Mouse (Mus musculus) hindbrain, embryonic 11.5 days (tissue): Measurements from ENCODE around the gene Kazald1. TPM values are rescaled to one million over a fixed set of nuclear protein-coding genes. Genes with fewer than 3 reads are reported as not detected.

Experiments
- ATAC-seq: fragments of 200-750 bp; cut with Nextera tagmentation; 2 replicates; pipeline ENCODE4 v1.8.0; 2017; ENCODE audit warnings: mild to moderate bottlenecking, moderate TSS enrichment, moderate library complexity; ENCODE audit not compliant: low FRiP score
- DNase-seq: peaks from one replicate; pipeline ENCODE4 v3.0.0-alpha.2; 2015; ENCODE audit warnings: low spot score
- H3K27ac ChIP-seq: fragments of 300-500 bp; sonication (generic); 2 replicates; pipeline ENCODE4 v1.5.1; 2014; ENCODE audit warnings: mild to moderate bottlenecking, low read depth, low read length
- H3K27me3 ChIP-seq: fragments of 300-500 bp; sonication (generic); 2 replicates; pipeline ENCODE4 v1.6.1; 2014; ENCODE audit warnings: mild to moderate bottlenecking, low read length, moderate library complexity, mixed read lengths; ENCODE audit not compliant: control insufficient read depth, insufficient read depth
- H3K36me3 ChIP-seq: fragments of 300-500 bp; sonication (generic); 2 replicates; pipeline ENCODE4 v1.6.1; 2014; ENCODE audit warnings: mild to moderate bottlenecking, low read length, moderate library complexity, mixed read lengths; ENCODE audit not compliant: control insufficient read depth, insufficient read depth
- H3K4me1 ChIP-seq: fragments of 300-500 bp; sonication (generic); replicated peaks from 2 replicates; pipeline ENCODE4 v1.6.1; 2014; ENCODE audit warnings: low read length, mixed read lengths; ENCODE audit not compliant: control insufficient read depth, insufficient read depth
- H3K4me2 ChIP-seq: fragments of 300-500 bp; sonication (generic); replicated peaks from 2 replicates; pipeline ENCODE4 v1.6.1; 2014; ENCODE audit warnings: mild to moderate bottlenecking, low read depth, low read length
- H3K4me3 ChIP-seq: fragments of 300-500 bp; sonication (generic); 2 replicates; pipeline ENCODE4 v1.5.1; 2014; ENCODE audit warnings: low read depth, low read length
- H3K9ac ChIP-seq: fragments of 300-500 bp; sonication (generic); 2 replicates; pipeline ENCODE4 v1.6.1; 2014; ENCODE audit warnings: low read depth, low read length
- H3K9me3 ChIP-seq: fragments of 300-500 bp; sonication (generic); 2 replicates; pipeline ENCODE4 v1.6.1; 2016; ENCODE audit warnings: low read length; ENCODE audit not compliant: control insufficient read depth
- WGBS: fragments of 180-500 bp; shearing (Covaris S2); extraction: QIAGEN DNeasy Blood & Tissue Kit; methylation state at CpG from one replicate; pipeline ENCODE4 v1.1.7; 2014; 5-methylcytosine and 5-hydroxymethylcytosine counted together
- polyA plus RNA-seq: library from polyadenylated mRNA; unstranded; fragments of >200 nt; fragmentation: Nextera tagmentation; extraction: Ambion mirVana; gene quantifications from 2 replicates; pipeline ENCODE4 v1.2.1, GENCODE M21; 2014

Gene Kazald1
- polyA plus RNA-seq, 1 experiment from 2014 or later = 2.9 TPM

DNA sequence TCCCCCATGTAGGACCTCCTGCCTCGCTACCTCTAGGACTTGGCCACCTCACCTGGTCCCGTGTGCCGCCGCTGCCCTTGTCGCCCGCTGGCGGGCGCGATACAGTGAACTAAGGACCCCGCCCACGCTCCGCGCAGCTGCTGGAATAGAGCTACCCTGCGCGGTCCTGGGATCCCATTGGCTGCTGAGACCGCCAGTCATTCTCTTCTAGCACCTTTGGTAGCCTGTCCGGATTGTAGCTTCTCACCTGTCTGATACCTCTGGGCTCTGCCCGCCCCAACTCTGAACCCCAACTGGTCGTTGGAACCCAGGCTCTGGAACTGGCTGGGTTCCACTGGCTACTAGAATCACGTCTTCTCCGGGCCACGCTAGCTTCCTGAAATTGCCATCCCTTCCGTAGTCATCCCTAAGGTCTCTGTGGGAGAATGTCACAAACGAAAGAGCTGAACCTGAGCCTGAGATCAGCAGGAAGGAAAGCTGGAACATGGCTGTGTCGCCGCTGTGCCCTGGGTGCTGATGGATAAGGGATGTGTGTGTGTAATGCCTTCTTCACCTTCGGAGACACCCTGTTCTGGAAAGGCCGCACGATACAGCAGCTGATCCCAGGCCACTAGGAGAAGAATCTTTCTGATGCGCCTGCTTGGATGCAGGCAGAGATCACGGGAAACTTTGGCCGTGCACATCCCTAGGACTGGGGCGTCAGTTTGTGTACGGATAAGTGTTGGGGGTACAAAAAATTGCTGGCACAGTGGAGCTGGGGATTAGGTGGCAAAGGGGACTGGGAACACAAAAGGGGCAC is 28.3 kb upstream of the Kazald1 start:
- Histone ChIP-seq H3K27me3 (peaks cover 15% of the 10 kb centered on the region), H3K4me3 (peak overlapping the region; percentile 46), H3K4me2 (peak overlapping the region; percentile 55), H3K36me3 (no peaks in the 10 kb centered on the region), H3K4me1 (peaks cover 8% of the 10 kb centered on the region; the same call in 1 of the 2 replicates), H3K9me3 (no peaks in the 10 kb centered on the region), H3K27ac (peak overlapping the region; percentile 43; the same call in 1 of the 2 replicates), H3K9ac (peak overlapping the region; percentile 74)
- 2% methylated on average over 34 of the region's 34 CpGs for WGBS
- peak; percentile 65 for ATAC-seq
- peak; percentile 79 for DNase-seq

DNA sequence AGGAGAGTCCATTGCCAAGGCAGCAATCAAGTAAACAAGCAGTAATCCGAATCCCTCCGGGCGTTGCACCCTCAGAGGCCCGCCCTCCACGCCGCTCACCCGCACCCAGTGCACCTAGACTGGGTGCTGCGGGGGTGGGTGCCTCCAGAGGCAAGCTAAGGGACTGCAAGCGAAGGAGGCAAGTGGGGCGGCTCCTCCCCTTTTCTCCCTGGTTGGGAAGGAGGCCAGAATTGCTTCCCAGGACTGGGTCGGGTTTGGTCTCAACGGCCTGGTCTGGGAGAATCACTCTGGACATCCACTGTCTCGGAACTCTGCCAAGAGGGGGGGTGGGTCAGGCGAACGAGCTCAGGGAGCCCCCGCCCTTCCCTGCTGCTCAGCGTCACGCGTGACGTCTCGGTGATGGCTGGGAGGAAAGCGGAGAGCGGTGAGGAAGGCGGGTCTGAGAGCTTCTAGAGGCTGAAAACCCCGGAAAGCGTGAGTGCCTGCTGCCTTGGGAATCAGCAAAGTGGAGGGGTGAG is 27.6 kb upstream of the Kazald1 start, which contains the start of gene Sfxn3:
Gene Sfxn3 (plus strand): TSS at position 87 of the 518 bp plus-strand sequence.
- WGBS = 1% methylated on average over 26 of the region's 26 CpGs
- Histone ChIP-seq H3K4me2 (peak within 1 kb of the TSS; percentile 55), H3K9me3 (no peaks in the 10 kb centered on the region), H3K4me3 (peak within 1 kb of the TSS; percentile 46), H3K36me3 (no peaks in the 10 kb centered on the region), H3K27ac (peak within 1 kb of the TSS; percentile 43; the same call in 1 of the 2 replicates), H3K27me3 (peaks cover 15% of the 10 kb centered on the region), H3K9ac (peak within 1 kb of the TSS; percentile 74), H3K4me1 (peaks cover 8% of the 10 kb centered on the region; the same call in 1 of the 2 replicates)
- DNase-seq (peak; percentile 80), ATAC-seq (peak; percentile 83)

DNA sequence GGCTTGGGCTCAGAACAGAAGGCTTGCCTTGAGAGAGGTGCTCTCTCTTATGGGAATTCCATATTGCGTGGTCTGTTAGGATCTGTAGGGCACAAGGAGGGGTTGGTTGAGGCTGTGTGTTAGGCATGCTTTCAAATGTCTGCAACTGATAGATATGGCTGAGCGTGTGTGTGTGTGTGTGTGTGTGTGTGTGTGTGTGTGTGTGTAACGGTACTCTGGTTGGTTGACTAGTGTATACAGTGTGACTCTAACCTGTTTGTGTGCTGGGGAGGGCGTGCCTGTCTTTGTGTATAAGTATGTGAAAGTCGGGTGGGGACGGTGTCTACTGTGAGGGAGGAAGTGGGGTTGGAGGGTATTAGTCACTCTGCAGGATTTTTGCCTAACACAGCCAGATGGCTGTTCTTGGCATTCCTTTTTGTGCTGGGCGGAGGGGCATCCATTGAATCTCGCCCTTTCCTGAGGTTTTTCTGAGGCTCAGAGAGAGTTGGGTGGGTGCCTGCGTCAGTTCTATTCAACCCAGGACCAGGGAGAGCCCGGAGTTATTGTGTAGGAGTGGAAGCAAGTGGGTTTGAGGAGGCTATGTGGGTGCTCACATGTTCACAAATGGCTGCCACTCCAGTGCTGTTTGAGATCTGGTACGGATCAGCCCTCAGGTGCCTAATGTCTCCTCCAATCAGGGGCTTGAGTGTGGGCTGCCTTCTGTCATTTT is 27.0 kb upstream of the Kazald1 start:
- H3K36me3 ChIP-seq = no peaks in the 10 kb centered on the region
- ATAC-seq (peak; percentile 45), DNase-seq (no peak)
- peak overlapping the region; percentile 46 for H3K4me3 ChIP-seq
- peak overlapping the region; percentile 74 for H3K9ac ChIP-seq
- H3K4me1 ChIP-seq = peaks cover 8% of the 10 kb centered on the region; the same call in 1 of the 2 replicates
- peak overlapping the region; percentile 43; the same call in 1 of the 2 replicates for H3K27ac ChIP-seq
- WGBS = 51% methylated on average over 11 of the region's 11 CpGs
- peak overlapping the region; percentile 55 for H3K4me2 ChIP-seq
- H3K27me3 ChIP-seq = peaks cover 15% of the 10 kb centered on the region
- no peaks in the 10 kb centered on the region for H3K9me3 ChIP-seq

DNA sequence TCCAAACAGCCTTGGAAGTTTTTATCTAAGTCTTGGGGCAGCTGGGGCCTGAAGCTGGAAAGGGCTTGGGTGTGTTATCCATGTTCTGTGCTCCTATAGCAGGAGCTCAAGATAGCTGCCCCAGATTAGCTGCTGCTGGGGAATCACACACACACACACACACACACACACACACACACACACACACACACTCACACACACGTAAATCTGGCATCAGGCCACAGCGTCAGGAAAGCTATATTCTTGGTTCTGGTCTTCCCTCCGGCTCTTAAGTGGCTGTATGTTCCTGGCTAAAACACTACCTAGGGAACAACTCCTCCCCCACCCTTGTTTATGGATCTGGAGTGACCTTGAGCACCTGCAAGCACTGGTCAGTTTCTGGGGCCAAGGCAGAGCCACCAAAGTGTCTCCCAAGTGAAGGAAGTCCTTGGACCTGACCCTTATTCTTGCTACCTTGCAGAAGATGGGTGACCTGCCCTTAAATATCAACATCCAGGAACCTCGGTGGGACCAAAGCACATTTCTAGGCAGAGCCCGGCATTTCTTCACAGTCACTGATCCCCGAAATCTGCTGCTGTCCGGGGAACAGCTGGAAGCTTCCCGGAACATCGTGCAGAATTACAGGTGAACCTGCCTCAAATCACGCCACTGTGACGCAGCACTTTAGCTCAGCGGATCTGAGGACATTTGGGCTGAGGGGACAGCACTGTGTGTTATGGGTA is 26.2 kb upstream of the Kazald1 start:
- no peak overlapping the region for H3K27ac ChIP-seq
- no peaks in the 10 kb centered on the region for H3K36me3 ChIP-seq
- H3K4me1 ChIP-seq = peaks cover 8% of the 10 kb centered on the region; the same call in 1 of the 2 replicates
- H3K27me3 ChIP-seq = peaks cover 15% of the 10 kb centered on the region
- H3K9ac ChIP-seq = 0 out of 2 replicates have a peak overlapping the region, but pooled peaks have one; percentile 4
- DNase-seq (no peak), ATAC-seq (no peak)
- no peaks in the 10 kb centered on the region for H3K9me3 ChIP-seq
- H3K4me2 ChIP-seq = peak overlapping the region; percentile 55
- 83% methylated on average over 12 of the region's 12 CpGs for WGBS
- H3K4me3 ChIP-seq = no peak overlapping the region; the same call in 1 of the 2 replicates

DNA sequence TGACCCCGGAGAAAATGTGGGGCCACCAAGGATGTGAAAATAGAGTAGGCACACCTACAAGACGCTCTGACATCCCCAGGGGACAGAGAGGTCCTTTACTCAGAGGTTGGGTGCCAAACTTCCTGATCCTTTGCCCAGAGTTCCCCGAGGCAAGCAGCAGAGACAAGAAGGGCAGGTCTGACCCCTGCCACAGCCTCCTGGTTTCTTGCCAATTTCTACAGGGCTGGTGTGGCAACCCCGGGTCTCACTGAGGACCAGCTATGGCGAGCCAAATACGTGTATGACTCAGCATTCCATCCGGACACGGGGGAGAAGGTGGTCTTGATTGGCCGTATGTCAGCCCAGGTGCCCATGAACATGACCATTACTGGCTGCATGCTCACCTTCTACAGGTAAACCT is 25.5 kb upstream of the Kazald1 start:
- H3K4me3 ChIP-seq = no peak overlapping the region
- peaks cover 8% of the 10 kb centered on the region; the same call in 1 of the 2 replicates for H3K4me1 ChIP-seq
- no peaks in the 10 kb centered on the region for H3K36me3 ChIP-seq
- peaks cover 15% of the 10 kb centered on the region for H3K27me3 ChIP-seq
- DNase-seq = no peak
- no peak for ATAC-seq
- 81% methylated on average over 9 of the region's 9 CpGs for WGBS
- H3K4me2 ChIP-seq = no peak overlapping the region
- no peaks in the 10 kb centered on the region for H3K9me3 ChIP-seq
- no peak overlapping the region for H3K27ac ChIP-seq
- no peak overlapping the region for H3K9ac ChIP-seq

DNA sequence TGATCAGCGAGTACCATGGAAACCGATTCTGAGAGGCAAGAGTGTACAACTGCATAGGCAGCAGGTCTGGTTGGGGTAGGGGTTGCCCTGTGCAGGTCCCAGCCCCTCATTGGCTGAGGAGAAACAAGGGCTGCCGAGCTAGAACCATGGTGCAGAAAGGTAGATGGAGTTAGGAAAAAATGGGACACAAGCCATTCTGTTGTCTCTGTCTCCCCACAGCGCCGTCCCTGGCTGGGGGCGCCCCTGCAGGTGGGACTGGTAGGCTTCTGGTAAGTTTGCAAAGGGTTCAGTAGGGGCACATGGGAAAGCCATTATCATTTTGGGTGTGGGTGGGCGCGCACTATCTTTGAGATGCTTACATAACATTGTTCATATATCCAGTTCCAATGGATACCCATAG is 21.6 kb upstream of the Kazald1 start:
- no peak for DNase-seq
- Histone ChIP-seq H3K4me3 (no peak overlapping the region), H3K27ac (no peak overlapping the region), H3K9ac (no peak overlapping the region), H3K27me3 (0 out of 2 replicates have a peak, but pooled peaks cover 2% of the 10 kb centered on the region), H3K4me1 (no peaks in the 10 kb centered on the region; the same call in 1 of the 2 replicates), H3K4me2 (no peak overlapping the region), H3K36me3 (no peaks in the 10 kb centered on the region), H3K9me3 (no peaks in the 10 kb centered on the region)
- no peak for ATAC-seq
- 84% methylated on average over 8 of the region's 8 CpGs for WGBS

DNA sequence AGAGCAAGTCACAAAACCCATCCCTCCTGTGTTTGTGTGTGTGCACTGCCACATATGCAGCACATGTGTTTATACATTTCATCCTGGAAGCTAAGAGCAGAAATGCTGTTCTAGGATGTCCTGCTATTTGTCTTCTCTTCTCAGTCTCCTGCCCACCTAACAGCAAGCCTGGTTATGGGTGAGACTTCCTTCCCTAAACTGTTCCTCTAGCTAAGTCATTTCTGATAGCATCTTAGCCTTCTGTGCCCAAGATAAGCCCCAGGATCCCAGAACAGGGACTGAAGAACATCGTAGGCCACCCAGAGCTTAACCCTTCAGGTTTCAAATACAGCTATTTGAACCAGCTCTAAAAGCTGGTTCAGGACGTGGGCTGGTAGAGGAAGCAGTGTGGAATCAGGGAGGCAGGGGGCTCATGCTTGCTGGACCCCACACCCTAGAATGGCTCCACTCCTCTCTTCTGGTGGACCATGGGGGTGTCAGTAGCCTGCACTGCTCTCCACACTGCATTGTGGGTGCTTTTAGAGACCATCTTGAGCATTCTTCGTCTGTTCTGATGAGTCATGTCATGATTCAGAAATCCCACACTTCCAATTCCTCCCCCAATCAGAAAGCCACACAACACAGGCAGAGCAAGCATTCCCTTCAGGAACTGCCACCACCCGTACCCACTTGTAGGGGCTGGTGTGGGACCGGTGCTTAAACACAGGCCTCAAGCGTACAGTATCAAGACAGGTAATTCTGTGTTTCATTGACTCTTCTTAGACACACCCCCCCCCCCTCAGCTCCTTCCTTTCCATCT is 19.9 kb upstream of the Kazald1 start:
- no peak overlapping the region for H3K9ac ChIP-seq
- 0 out of 2 replicates have a peak, but pooled peaks cover 2% of the 10 kb centered on the region for H3K27me3 ChIP-seq
- ATAC-seq (no peak), DNase-seq (no peak)
- H3K4me3 ChIP-seq = no peak overlapping the region
- H3K9me3 ChIP-seq = no peaks in the 10 kb centered on the region
- H3K4me2 ChIP-seq = no peak overlapping the region
- no peaks in the 10 kb centered on the region; the same call in 1 of the 2 replicates for H3K4me1 ChIP-seq
- WGBS = 89% methylated on average over 6 of the region's 6 CpGs
- no peak overlapping the region for H3K27ac ChIP-seq
- no peaks in the 10 kb centered on the region for H3K36me3 ChIP-seq
